Mouse (Mus musculus): ENCODE measurements around the gene Spop.
A peak's percentile ranks its signal among the peaks of the same experiment; 100 is the strongest.

Gene Spop

GRCm38 (mm10) chr11:95519996-95520395 is 106.1 kb downstream of the Spop start:
- DNase-seq (ENCODE audit: low read depth, low spot score): peak; percentile 62

DNA sequence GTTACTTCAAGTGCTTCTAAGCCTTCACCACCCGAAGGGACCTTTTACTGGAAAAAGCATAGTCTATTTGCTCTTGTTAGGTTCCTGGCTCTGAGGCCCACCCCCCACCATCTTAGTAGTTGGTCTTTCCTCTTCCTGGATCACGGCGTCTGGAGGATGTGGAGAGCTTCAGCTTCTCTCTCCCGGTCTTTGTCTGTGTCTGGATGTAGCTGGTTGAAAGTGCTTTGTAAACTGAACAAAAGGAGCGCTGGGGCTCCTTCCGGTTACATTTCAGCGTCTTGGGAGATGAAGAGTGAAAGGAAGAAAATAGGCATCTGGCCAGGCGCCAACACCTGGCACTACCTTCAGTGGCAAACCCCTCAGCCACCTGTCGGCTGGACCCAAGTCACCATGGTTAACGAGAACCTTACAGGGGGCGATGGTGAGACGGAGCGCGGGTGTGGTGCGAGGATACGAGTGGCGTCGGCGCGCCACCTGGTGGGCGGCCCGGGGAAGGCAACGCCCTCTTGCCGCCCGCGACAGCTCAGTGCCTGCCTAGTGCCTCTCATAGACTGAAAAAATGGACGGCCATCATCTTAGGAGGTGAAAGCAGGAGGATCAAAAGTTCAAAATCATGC is 106.7 kb downstream of the Spop start:
- peak; percentile 94 for DNase-seq (ENCODE audit: low read depth, low spot score)

GRCm38 (mm10) chr11:95521563-95521962 is 107.7 kb downstream of the Spop start:
- DNase-seq (ENCODE audit: low read depth, low spot score): peak; percentile 86

DNA sequence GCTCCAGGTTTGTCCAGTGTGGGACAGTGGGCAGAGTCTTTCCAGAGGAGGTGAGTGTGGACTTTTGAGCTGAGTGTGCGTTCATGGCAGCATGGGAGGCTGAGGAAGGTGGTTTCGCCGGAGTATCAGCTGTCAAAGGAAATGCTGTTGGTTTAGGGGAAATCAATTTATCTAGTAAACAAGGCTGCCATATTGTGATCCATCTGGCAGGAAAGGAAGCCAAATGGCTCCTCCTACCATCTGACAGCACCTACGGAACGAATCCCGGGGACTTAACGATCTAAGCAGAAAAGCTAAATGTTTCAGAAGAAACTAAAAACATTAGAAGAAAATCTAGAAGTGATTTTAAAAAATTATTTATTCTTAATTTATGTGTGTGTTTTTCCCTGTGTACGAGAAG is 113.4 kb downstream of the Spop start:
- no peak for DNase-seq (ENCODE audit: low read depth, low spot score)

- peak; percentile 47 for DNase-seq (ENCODE audit: low read depth, low spot score)
Measured at GRCm38 (mm10) chr11:95528231-95528630, 114.4 kb downstream of the Spop start.

DNA sequence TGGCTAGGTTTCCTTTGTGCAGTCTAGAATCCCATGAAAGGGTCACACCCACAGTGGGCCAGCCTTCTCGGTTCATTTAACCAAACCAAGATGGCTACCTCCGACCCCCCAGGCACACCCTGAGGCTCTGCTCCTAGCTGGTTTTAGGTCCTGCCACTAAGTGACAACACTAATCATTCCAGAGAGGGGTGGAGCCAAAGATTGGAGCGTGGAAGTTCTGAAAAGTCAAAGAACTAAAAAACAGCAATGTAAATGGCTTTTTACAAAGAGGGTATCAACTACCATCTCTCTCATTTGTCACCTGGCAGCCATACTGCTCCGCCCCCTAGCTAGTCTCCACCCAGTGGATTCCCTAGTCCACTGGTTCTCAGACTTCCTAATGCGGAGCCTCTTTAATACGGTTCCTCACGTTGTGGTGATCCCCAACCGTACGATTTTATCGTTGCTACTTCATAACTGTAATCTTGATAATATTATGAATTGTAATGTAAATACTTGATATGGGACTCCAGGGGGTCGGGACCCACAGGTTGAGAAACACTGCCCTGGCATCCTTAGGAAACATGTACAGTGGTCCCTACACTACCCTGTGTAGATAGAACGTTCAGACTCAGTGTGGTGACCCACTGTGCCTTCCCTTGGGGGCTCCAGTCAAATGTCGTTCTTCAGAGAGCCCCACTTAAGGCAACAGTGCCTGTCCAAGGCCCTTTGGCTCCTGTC is 118.6 kb downstream of the Spop start:
- DNase-seq (ENCODE audit: low read depth, low spot score): peak; percentile 90

DNA sequence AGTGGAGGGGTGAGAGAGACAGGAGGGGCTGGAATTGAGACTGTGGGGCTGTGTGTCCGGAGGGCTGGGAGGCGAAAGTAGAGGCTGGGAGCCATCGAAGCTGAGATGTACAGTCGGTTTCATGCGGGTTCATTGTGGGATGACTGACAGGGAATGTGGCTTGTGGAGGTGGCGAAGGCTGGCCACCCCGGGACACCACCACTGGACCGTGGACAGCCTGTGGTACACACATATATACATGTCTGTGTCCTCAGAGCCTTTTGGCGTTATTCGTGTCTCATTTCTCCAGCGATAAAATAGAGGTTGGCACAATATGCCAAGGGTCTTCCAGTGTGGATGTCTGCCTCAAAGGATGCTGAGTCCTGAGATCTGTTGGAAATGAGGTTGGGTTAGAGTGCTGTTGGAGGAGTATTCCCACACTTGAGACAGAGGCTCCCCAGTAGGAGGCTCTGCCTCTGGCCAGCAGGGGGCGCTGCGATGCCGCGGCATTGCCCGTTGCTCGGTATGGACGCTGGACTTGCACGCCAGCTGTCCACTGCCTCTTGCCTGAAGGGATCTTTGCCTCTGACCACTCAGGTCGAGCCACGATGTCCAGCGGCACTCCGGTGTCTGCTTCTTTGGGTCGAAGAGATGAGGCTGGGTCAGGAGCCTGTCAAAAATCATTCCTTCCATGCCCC is 119.7 kb downstream of the Spop start:
- peak; percentile 82 for DNase-seq (ENCODE audit: low read depth, low spot score)

DNA sequence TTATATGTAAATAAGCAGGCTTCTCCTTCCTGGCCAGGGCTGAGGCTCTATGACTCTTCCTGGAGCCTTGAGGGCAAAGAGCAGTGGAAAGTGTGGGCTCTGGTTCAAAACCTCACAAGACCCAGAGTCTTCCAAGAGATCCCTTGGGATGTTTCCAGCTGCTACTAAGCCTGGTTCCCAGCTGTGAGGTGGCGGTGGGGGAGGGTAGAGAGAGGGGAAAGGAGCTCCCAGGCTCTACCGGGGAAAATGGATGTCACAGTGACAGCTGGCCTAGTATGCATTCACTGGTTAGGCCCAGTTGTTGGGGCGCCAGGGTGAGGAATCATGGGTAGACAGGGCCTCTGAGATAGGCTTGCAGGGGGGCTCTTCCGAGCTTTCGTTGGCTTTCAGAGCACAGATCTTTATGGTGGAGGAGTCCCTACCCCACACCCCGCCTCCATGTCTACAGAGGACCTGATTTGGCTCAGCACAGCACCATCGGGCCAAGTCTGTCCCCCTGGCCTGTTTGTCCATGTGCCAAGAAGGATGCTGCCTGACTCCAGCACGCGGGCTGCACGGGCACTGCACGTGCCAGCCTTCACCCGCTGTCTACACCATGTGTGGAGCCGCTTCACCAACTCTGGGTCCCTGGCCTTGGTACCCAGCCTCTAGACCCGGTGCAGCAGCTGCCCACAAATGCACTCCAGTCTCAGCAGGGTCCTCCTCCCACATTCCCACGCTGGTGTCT is 124.7 kb downstream of the Spop start:
- no peak for DNase-seq (ENCODE audit: low read depth, low spot score)

DNA sequence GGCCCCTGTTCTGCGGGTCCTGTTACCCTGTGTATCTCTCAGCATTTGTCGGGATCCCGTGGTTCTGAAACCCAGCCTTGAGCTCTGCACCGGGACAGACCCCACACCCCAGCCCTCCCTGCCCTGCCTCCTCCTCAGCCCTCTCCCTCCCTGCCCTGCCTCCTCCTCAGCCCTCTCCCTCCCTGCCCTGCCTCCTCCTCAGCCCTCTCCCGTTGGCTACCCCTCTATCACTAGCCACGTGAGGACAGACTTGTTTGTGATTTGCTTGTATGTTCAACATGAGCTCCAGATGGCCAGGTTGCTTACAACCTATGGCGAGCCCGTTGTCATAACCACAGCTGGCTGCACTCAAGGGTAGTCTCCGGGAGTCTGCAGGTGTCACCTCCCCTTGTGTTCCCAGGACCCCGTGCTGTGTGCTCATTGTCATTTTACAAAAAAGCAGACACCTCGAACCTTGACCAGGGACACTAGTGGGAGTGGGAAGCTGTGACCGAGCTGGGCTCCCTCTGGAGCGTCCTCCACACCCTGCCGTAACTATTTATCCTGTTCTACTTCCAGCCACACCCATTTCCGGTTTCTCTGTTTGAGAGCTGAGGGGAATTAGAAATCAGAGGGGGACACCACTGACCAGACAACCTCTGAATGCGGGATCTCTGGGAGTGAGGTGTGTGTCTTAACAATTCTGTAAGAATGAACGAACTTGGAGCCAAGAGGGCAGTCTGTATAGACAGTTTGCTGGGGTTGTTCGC is 126.9 kb downstream of the Spop start:
- peak; percentile 74 for DNase-seq (ENCODE audit: low read depth, low spot score)
